Mouse (Mus musculus) heart, postnatal 0 days (tissue): ENCODE data around the gene Rcan3. TPM values are rescaled to one million over a fixed set of nuclear protein-coding genes. Genes with fewer than 3 reads are reported as not detected.

Experiments
- ATAC-seq: fragments of 200-750 bp; cut with Nextera tagmentation; 2 replicates; pipeline ENCODE4 v1.8.0; 2017; ENCODE audit warnings: low read depth, moderate number of reproducible peaks, moderate library complexity; ENCODE audit not compliant: insufficient read depth
- DNase-seq: peaks from one replicate; pipeline ENCODE4 v3.0.0-alpha.2; 2016; ENCODE audit warnings: low spot score
- H3K27ac ChIP-seq: fragments of 300-500 bp; sonication (generic); 2 replicates; pipeline ENCODE4 v1.5.1; 2014; ENCODE audit warnings: low read depth, mild to moderate bottlenecking
- H3K27me3 ChIP-seq: fragments of 300-500 bp; sonication (generic); 2 replicates; pipeline ENCODE4 v1.6.1; 2014; ENCODE audit warnings: low read length, mixed read lengths; ENCODE audit not compliant: control insufficient read depth, insufficient read depth
- H3K36me3 ChIP-seq: fragments of 300-500 bp; sonication (generic); replicated peaks from 2 replicates; pipeline ENCODE4 v1.6.1; 2014; ENCODE audit warnings: low read length, mixed read lengths; ENCODE audit not compliant: control insufficient read depth, insufficient read depth
- H3K4me1 ChIP-seq: fragments of 300-500 bp; sonication (generic); 2 replicates; pipeline ENCODE4 v1.6.1; 2014; ENCODE audit warnings: antibody characterized with exemption; ENCODE audit not compliant: control insufficient read depth, insufficient read depth
- H3K4me2 ChIP-seq: fragments of 300-500 bp; sonication (generic); 2 replicates; pipeline ENCODE4 v1.6.1; 2014; ENCODE audit warnings: low read depth, mild to moderate bottlenecking, low read length, moderate library complexity
- H3K4me3 ChIP-seq: fragments of 300-500 bp; sonication (generic); 2 replicates; pipeline ENCODE4 v1.5.1; 2014; ENCODE audit warnings: low read depth, low read length
- H3K9ac ChIP-seq: fragments of 300-500 bp; sonication (generic); replicated peaks from 2 replicates; pipeline ENCODE4 v1.6.1; 2014; ENCODE audit warnings: low read depth, low read length, mixed read lengths
- H3K9me3 ChIP-seq: fragments of 300-500 bp; sonication (generic); replicated peaks from 2 replicates; pipeline ENCODE4 v1.6.1; 2016; ENCODE audit warnings: low read length; ENCODE audit not compliant: control insufficient read depth
- CTCF ChIP-seq: IDR thresholded peaks from 2 replicates; pipeline ENCODE4 v1.5.1; 2016; ENCODE audit warnings: antibody characterized with exemption, control low read depth, low read depth
- EP300 ChIP-seq: IDR thresholded peaks from 2 replicates; pipeline ENCODE4 v1.6.1; 2016; ENCODE audit warnings: antibody characterized with exemption, low read depth
- WGBS: fragments of 180-500 bp; shearing (Covaris S2); extraction: QIAGEN DNeasy Blood & Tissue Kit; methylation state at CpG from one replicate; pipeline ENCODE4 v1.1.7; 2014; 5-methylcytosine and 5-hydroxymethylcytosine counted together
- polyA plus RNA-seq: library from polyadenylated mRNA; unstranded; fragments of >200 nt; fragmentation: Nextera tagmentation; extraction: Ambion mirVana; gene quantifications from 2 replicates; pipeline ENCODE4 v1.2.1, GENCODE M21; 2015
- total RNA-seq: library from RNA; depleted of rRNA; stranded (reverse); fragments of >200 nt; gene quantifications from 2 replicates; pipeline ENCODE4 v1.2.3, GENCODE M21; 2014; ENCODE audit warnings: low replicate concordance

Rcan3 gene
- total and polyA plus RNA-seq, 2 experiments from 2014 or later = 7.7 to 13.7 TPM

- Histone ChIP-seq H3K9me3 (no peaks in the 10 kb centered on the region), H3K4me3 (no peak overlapping the region), H3K36me3 (no peaks in the 10 kb centered on the region), H3K27ac (no peak overlapping the region), H3K4me1 (no peaks in the 10 kb centered on the region), H3K4me2 (no peak overlapping the region), H3K27me3 (peaks cover 29% of the 10 kb centered on the region), H3K9ac (no peak overlapping the region)
- 31% methylated on average over 7 of the region's 7 CpGs for whole genome bisulfite sequencing
- DNase-seq (no peak), ATAC-seq (no peak)
- no peak for TF ChIP-seq EP300
- TF ChIP-seq CTCF = no peak
These were observed 31.8 kb downstream of the Rcan3 start for GRCm38 (mm10) chr4:135401881-135402280.

- no peaks in the 10 kb centered on the region for H3K9me3 ChIP-seq
- H3K9ac ChIP-seq = no peak within 1 kb of the TSS
- ATAC-seq (no peak; the same call in 1 of the 2 replicates), DNase-seq (no peak)
- no peak for TF ChIP-seq EP300
- H3K4me3 ChIP-seq = peak within 1 kb of the TSS; percentile 39
- peaks cover 38% of the 10 kb centered on the region for H3K27me3 ChIP-seq
- peak within 1 kb of the TSS; percentile 62 for H3K4me2 ChIP-seq
- whole genome bisulfite sequencing = under 1% methylated on average over 26 of the region's 29 CpGs
- no peak within 1 kb of the TSS for H3K27ac ChIP-seq
- H3K4me1 ChIP-seq = no peaks in the 10 kb centered on the region
- H3K36me3 ChIP-seq = no peaks in the 10 kb centered on the region
These were observed 35.7 kb downstream of the Rcan3 start, which contains the start of gene Ncmap for GRCm38 (mm10) chr4:135397991-135398390. Gene Ncmap (minus strand): TSS chr4:135398227.

- H3K27ac ChIP-seq = no peak overlapping the region
- H3K36me3 ChIP-seq = no peaks in the 10 kb centered on the region
- no peak for ATAC-seq
- no peaks in the 10 kb centered on the region for H3K4me1 ChIP-seq
- no peaks in the 10 kb centered on the region for H3K9me3 ChIP-seq
- peak overlapping the region; percentile 62 for H3K4me2 ChIP-seq
- 7% methylated on average over 16 of the region's 16 CpGs for WGBS
- DNase-seq = no peak
- H3K9ac ChIP-seq = no peak overlapping the region
- peaks cover 38% of the 10 kb centered on the region for H3K27me3 ChIP-seq
- TF ChIP-seq CTCF (no peak), EP300 (no peak)
- H3K4me3 ChIP-seq = peak overlapping the region; percentile 39
These were observed 36.1 kb downstream of the Rcan3 start for GRCm38 (mm10) chr4:135397551-135397950.

- H3K27me3 ChIP-seq = peaks cover 38% of the 10 kb centered on the region
- no peak overlapping the region for H3K27ac ChIP-seq
- no peak overlapping the region for H3K4me3 ChIP-seq
- WGBS = 82% methylated on average over 5 of the region's 5 CpGs
- ATAC-seq = no peak
- no peak for DNase-seq
- no peak overlapping the region for H3K4me2 ChIP-seq
- H3K9me3 ChIP-seq = no peaks in the 10 kb centered on the region
- no peaks in the 10 kb centered on the region for H3K4me1 ChIP-seq
- H3K36me3 ChIP-seq = no peaks in the 10 kb centered on the region
- no peak overlapping the region for H3K9ac ChIP-seq
- TF ChIP-seq EP300 = no peak
- no peak for TF ChIP-seq CTCF
These were observed 37.4 kb downstream of the Rcan3 start for GRCm38 (mm10) chr4:135396303-135396702.

- no peak overlapping the region for H3K4me2 ChIP-seq
- no peak overlapping the region for H3K4me3 ChIP-seq
- WGBS = 87% methylated on average over 4 of the region's 4 CpGs
- no peaks in the 10 kb centered on the region for H3K36me3 ChIP-seq
- peaks cover 38% of the 10 kb centered on the region for H3K27me3 ChIP-seq
- H3K27ac ChIP-seq = no peak overlapping the region
- TF ChIP-seq EP300 (no peak), CTCF (no peak)
- H3K9ac ChIP-seq = no peak overlapping the region
- H3K9me3 ChIP-seq = no peaks in the 10 kb centered on the region
- H3K4me1 ChIP-seq = no peaks in the 10 kb centered on the region
- ATAC-seq = no peak
- no peak for DNase-seq
These were observed 38.3 kb downstream of the Rcan3 start for GRCm38 (mm10) chr4:135395375-135395774.

- DNase-seq (no peak), ATAC-seq (no peak)
- Histone ChIP-seq H3K9ac (no peak overlapping the region), H3K4me3 (no peak overlapping the region), H3K4me2 (no peak overlapping the region), H3K36me3 (no peaks in the 10 kb centered on the region), H3K27me3 (peaks cover 36% of the 10 kb centered on the region), H3K4me1 (no peaks in the 10 kb centered on the region), H3K27ac (no peak overlapping the region), H3K9me3 (no peaks in the 10 kb centered on the region)
- 80% methylated on average over 7 of the region's 7 CpGs for WGBS
- TF ChIP-seq EP300 = no peak
- no peak for TF ChIP-seq CTCF
These were observed 39.0 kb downstream of the Rcan3 start for GRCm38 (mm10) chr4:135394666-135395065.
